Mouse (Mus musculus) cerebellum, adult (tissue): ENCODE measurements around the gene Bace1.
A peak's percentile ranks its signal among the peaks of the same experiment; 100 is the strongest.
"Not testable (repeated sequence)": the region's sequence is repeated elsewhere in the genome, so short reads cannot be mapped to it uniquely, and the experiment has no call there.

Experiments
- ATAC-seq: cut with Nextera tagmentation; 2 replicates; pipeline ENCODE4 v1.9.2; 2017; ENCODE audit warnings: mild to moderate bottlenecking, moderate library complexity, mixed read lengths; ENCODE audit not compliant: insufficient number of reproducible peaks, low FRiP score, low TSS enrichment

Gene Bace1

GRCm38 (mm10) chr9:45832898-45833297 is 5.5 kb upstream of the Bace1 start:
- no peak for ATAC-seq

DNA sequence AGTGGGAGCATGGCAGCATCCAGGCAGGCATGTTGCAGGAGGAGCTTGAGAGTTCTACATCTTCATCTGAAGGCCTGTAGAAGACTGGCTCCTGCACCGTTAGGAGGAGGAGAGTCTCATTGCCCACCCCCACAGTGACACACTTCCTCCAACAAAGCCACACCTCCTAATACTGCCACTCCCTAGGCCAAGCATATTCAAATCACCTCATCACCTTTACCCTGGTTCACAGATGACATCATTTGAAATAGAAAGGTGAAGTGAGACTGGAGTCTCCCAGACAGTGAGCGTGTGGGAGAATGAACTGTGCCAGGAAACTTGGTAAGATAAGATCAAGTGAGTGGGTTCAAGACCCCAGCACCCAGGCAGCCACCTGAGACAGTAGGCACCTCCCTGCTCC is 4.9 kb upstream of the Bace1 start:
- no peak for ATAC-seq

GRCm38 (mm10) chr9:45838069-45838433 is 329 bp upstream of the Bace1 start:
- ATAC-seq: no peak

DNA sequence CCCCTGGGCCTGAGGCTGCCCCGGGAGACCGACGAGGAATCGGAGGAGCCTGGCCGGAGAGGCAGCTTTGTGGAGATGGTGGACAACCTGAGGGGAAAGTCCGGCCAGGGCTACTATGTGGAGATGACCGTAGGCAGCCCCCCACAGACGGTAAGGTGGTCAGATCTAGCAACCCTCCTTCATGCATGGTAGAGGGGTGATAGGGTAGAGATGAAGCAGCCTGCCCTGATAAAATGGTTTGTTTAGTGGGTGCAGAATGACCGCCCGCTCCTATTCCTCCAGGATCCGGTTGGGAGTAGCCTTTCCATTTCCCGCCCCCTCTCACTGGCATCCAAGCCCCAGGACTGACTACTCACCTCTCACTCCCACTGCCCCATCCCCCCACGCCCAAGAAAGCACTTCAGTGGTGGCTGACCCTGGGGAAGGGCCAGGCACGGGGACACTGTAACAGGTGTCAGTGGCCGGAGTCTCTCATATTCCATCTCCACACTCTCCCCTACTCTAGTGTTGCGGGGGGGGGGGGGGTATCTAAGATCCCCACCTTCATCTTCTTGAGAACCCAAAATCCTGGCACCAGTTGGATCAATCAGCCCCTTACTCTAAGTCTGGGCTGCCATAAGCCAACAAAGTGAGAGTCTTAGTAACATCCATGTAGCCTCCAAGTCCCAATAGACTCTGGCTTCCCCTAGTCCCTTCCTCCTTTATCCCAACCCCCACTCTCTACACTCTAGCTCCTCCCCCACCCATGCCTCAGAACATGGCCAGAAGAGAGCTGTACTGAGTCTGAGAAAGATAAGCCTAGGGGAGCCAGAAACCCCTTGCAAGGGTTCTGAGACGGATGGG is 980 bp downstream of the Bace1 start:
- ATAC-seq: 0 out of 2 replicates have a peak, but pooled peaks have one; percentile 11

GRCm38 (mm10) chr9:45839982-45840300 is 1.6 kb downstream of the Bace1 start:
- peak; percentile 13; the same call in 1 of the 2 replicates for ATAC-seq

GRCm38 (mm10) chr9:45840331-45840730 is 2.0 kb downstream of the Bace1 start:
- ATAC-seq: no peak

DNA sequence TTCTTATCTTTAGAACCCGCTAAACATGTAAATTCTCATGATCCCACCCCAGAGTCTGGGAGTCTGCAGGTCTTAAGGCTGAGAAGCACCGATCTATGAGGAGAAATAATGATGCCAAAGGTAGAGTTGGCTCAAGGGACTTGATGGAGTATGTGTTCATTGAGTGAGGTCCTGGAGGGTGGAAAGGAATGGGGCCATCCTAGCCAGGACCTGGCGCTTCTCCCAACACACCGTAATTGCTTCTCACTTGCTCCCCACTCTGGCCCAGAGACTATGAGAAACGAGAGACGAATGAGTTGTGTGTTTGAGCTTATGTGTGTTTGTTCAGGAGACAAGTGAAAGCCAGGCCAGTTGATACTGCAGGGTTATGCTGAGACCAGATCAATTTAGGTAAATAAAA is 3.1 kb downstream of the Bace1 start:
- no peak for ATAC-seq

GRCm38 (mm10) chr9:45843007-45843406 is 4.6 kb downstream of the Bace1 start:
- ATAC-seq: no peak

GRCm38 (mm10) chr9:45843780-45844179 is 5.4 kb downstream of the Bace1 start:
- ATAC-seq: no peak

DNA sequence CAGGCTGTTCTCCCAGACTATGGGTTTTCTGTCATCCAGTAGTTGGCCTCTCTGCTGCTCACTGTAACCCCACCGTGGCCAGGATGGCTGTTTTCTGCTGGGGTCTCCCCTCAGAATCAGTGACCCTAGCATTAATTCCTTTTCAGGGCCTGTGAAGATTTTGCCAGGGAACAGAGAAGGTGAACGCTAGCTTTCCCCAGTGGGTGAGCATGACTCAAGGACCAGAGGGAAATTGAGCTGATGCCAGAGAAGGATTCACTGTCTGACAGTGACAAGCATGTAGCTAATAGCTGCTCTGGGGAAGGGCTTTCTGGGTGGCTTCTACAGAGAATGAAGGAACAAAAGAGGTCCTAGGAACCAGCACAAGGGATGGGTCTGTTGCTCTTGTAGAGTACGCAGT is 7.2 kb downstream of the Bace1 start:
- ATAC-seq: no peak

- not testable (repeated sequence) for ATAC-seq
Observed at GRCm38 (mm10) chr9:45846176-45846575, 7.8 kb downstream of the Bace1 start.

DNA sequence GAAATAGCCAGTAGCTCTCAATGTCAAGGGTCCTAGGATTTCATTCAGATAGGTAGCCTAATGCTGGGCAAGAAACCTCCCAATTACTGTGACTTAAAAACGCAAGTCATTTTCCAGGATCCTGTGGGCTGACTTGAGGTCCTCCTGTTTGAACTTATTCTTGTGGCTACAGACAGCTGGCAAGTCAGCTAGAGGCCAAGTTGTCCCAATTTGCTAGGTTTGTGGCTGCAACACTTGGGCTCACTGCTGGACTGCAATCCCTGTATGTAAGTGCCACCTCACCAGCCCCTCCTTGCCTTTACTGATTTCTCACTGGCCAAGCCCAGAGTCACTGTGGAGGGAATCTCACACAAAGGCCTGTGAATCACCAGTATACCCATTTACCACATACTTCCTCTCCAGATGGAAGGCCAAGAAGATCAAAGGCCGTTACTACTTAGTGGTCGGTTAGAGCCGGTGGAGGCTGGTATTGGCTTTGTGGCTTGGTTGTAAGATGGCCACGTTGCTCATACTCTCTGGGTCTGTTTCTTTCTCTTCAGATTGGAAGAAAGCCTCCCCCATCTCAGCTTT is 8.6 kb downstream of the Bace1 start:
- ATAC-seq: no peak

GRCm38 (mm10) chr9:45849528-45850408 is 11.4 kb downstream of the Bace1 start:
- ATAC-seq: no peak

DNA sequence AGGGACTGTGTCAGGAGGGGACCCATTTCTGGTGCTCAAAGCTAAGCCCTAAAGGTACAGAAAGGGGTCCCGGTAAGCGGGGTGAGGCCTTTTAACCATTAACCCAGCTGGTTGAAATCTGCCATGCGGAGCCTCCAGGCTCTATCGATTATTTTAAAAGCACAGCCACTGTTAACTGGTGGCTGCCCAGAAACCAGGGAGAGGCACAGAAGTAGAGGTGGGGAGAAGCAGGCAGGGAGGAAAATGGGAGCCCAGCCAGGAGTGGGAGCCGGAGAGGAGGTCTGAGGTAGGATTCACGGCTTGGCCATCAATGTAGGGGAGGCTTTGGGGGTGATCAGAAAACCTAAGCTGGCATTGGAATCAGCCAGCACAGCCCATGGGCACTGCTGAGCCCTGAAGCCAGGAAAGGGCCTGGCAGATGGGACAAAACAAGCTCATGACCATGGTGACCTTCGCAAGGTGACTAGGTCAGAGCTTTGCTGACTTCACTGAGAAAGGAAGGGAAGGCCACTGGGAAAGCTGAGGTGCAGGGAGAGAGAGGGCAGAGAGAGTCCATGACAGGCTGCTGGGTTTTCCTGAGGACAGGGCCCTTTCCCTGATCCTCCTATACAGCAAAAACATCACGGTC is 12.3 kb downstream of the Bace1 start:
- no peak for ATAC-seq

GRCm38 (mm10) chr9:45851330-45851729 is 12.9 kb downstream of the Bace1 start:
- ATAC-seq: no peak

DNA sequence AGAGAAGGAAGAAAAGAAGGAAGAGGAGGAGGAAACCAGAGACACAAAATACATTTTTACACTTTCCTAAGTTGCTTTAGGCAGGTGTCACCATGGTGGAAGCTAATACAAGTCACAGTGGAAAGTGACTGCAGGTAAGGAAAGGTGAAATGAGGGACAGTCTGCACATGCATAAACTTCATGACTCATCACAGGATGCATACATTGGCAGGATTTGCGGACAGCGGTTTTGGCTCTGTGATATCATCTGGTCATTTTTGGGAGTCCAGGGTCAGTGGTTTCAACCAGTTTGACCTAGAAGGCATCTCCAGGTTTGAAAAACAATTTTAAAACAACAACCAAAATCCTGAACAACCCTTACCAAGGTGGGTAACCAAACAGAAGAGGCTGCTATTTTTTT is 13.4 kb downstream of the Bace1 start:
- ATAC-seq: no peak

DNA sequence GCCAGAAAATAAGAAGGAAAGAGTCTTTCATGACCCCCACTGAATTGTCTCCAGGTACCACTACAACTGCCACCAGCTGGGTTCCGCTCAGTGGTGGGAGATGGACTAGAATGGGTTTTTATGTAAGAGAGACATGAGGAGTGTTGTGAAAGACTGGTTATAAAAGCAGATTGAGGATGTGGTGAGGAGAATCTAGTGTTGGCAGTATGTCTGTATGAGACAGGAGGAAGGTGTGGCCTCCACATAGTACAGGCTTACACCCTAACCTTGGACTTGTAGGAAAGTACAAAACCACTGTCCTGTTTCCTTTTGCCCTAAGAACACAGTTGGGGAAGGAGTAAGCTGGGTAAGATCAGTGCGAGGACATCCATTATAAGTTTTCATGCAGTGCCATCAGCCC is 15.3 kb downstream of the Bace1 start:
- no peak for ATAC-seq

GRCm38 (mm10) chr9:45854136-45854535 is 15.8 kb downstream of the Bace1 start:
- ATAC-seq: no peak

DNA sequence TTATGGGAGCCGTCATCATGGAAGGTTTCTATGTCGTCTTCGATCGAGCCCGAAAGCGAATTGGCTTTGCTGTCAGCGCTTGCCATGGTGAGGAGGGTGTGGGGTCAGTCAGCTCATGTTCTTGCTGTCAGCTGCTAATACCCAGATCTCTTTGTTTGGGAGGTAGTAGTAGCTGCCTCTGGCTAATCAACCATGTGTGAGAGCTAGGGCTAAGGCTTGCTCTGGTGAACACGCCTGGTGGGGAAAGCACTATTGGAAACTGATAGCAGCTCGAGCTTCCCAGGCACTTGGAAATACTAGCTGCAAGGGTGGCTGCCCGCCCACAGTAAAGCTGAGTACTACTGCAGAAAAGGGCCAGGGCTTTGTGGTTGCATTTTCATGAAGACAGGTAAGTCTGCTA is 21.0 kb downstream of the Bace1 start:
- ATAC-seq: no peak

- ATAC-seq: no peak
Observed at GRCm38 (mm10) chr9:45861813-45862212, 23.4 kb downstream of the Bace1 start.

DNA sequence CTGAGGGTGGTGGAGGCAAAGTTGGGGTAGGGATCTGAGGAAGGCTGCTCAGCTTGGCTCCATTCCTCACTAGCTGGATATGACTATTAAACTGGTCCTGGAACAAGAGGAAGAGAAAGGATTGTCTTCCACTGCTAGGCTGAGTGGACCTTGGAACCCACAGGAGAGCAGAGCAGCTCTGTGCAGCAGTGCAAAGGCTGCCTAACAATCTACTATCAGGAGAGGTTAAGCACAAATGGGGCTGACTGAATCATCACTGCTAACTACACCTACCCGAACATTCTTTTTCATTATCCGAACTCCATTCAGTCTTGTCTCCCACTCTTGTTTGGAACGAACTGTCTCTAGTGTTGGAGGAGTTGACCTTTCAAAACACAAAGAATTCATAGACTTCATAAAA is 30.8 kb downstream of the Bace1 start:
- no peak for ATAC-seq
